Mouse (Mus musculus) CH12.LX (cell line): ENCODE measurements at regions not wholly inside any gene's neighbourhood (a gene's known extent, or its start where the extent isn't known, plus 50 kb on each side); places are given as distances from the start of the nearest gene placed in this dataset.

Source experiments
- CHD2 ChIP-seq: IDR thresholded peaks from 2 replicates; pipeline ENCODE4 v1.6.1; 2011; ENCODE audit warnings: low read length, improper control_type of control experiment
- CTCF ChIP-seq, 2 experiments: IDR thresholded peaks in 1 of 2; conservative IDR thresholded peaks in 1 of 2; 2 replicates each; pipeline ENCODE4 v1.5.1; 2011 to 2012; ENCODE audit warnings: low read depth in 2 of 2, low read length in 2 of 2, improper control_type of control experiment in 1 of 2, inconsistent platforms in 1 of 2, mild to moderate bottlenecking in 1 of 2, moderate library complexity in 1 of 2
- E2F4 ChIP-seq: IDR thresholded peaks from 2 replicates; pipeline ENCODE4 v1.6.1; 2011; ENCODE audit warnings: low read depth, low read length, improper control_type of control experiment; ENCODE audit not compliant: insufficient replicate concordance
- MAX ChIP-seq: IDR thresholded peaks from 2 replicates; pipeline ENCODE4 v1.6.1; 2011; ENCODE audit warnings: low read length, improper control_type of control experiment
- POLR2A ChIP-seq: IDR thresholded peaks from 2 replicates; pipeline ENCODE4 v1.6.1; 2011; ENCODE audit warnings: low read depth, mild to moderate bottlenecking, improper control_type of control experiment, low read length
- SIN3A ChIP-seq: IDR thresholded peaks from 2 replicates; pipeline ENCODE4 v1.6.1; 2012; ENCODE audit warnings: low read length, improper control_type of control experiment, inconsistent platforms
- ZC3H11A ChIP-seq: IDR thresholded peaks from 2 replicates; pipeline ENCODE4 v1.6.1; 2012; ENCODE audit warnings: low read depth, mild to moderate bottlenecking, inconsistent platforms, low read length, improper control_type of control experiment
- ZKSCAN1 ChIP-seq: IDR thresholded peaks from 2 replicates; pipeline ENCODE4 v1.6.1; 2012; ENCODE audit warnings: low read depth, inconsistent platforms, low read length, improper control_type of control experiment, borderline replicate concordance

- no peak for TF ChIP-seq SIN3A
- no peak for TF ChIP-seq ZKSCAN1
- no peak for TF ChIP-seq CTCF (conservative IDR thresholded peaks at IDR 0.05 in 1 of 2, IDR thresholded peaks at IDR 0.05 in 1 of 2; ENCODE audit: low read depth in 2 of 2, low read length in 2 of 2)
- TF ChIP-seq CHD2, result no peak
- TF ChIP-seq POLR2A, result no peak
- TF ChIP-seq E2F4, result no peak
- no peak for TF ChIP-seq MAX
- TF ChIP-seq ZC3H11A, result no peak
These were observed 175.2 kb upstream of the Gypa start for GRCm38 (mm10) chr8:80318231-80318870.
